Comparison of ENCODE assay signal across 9 mouse cellular contexts in genomic region chr8:127499720-127500114, GRCm38 (mm10).
DNase-seq lines count a peak whose midpoint lies in the region; ATAC-seq lines count a peak whose summit lies in the region.
"Had no signal": no experiment of that assay in that cellular context is flagged by ENCODE, and none has a peak within 500 bp of the region (broad histone marks: within the 10 kb centered on the region; RNA-seq: fewer than 3 reads in every experiment).

No protein-coding gene starts in this region.

- H3K79me2 ChIP-seq in macrophage (ENCODE audit: inconsistent target), result no peaks in the 10 kb centered on the region

- no peaks in the 10 kb centered on the region for H3K27me3 ChIP-seq in heart, embryonic 11.5 days (ENCODE audit: control insufficient read depth, insufficient read depth, low read length)
- no peaks in the 10 kb centered on the region for H3K27me3 ChIP-seq in heart, embryonic 10.5 days (ENCODE audit: insufficient read depth, poor library complexity, severe bottlenecking)
- no peaks in the 10 kb centered on the region for H3K27me3 ChIP-seq in forebrain, embryonic 15.5 days

- no peak for DNase-seq in heart, embryonic 10.5 days (ENCODE audit: low spot score)
- DNase-seq in B cell, adult 2 months, result peak; percentile 5 to 6
- no peak for DNase-seq in cerebellum, adult 9-10 months
- no peak for DNase-seq in cerebellum, adult 11-12 months
- DNase-seq in kidney, postnatal 4 days, result no peak
- DNase-seq: kidney, adult 11 months had no signal

- H3K36me3 ChIP-seq in heart, embryonic 11.5 days (ENCODE audit: control insufficient read depth, insufficient read depth, low read length), result no peaks in the 10 kb centered on the region
- H3K36me3 ChIP-seq in heart, embryonic 10.5 days, result no peaks in the 10 kb centered on the region
- no peaks in the 10 kb centered on the region for H3K36me3 ChIP-seq in forebrain, embryonic 15.5 days
- no peaks in the 10 kb centered on the region for H3K36me3 ChIP-seq in macrophage (ENCODE audit: inconsistent target)

- H3K27ac ChIP-seq in heart, embryonic 11.5 days (ENCODE audit: low read depth, low read length), result no peak overlapping the region; the same call in 1 of the 2 replicates
- H3K27ac ChIP-seq in heart, embryonic 10.5 days, result no peak overlapping the region
- H3K27ac ChIP-seq in forebrain, embryonic 15.5 days (replicated peaks), result peak overlapping the region; percentile 78
- no peak overlapping the region for H3K27ac ChIP-seq in macrophage

- H3K9ac ChIP-seq in heart, embryonic 11.5 days (ENCODE audit: low read depth, low read length), result no peak overlapping the region
- no peak overlapping the region for H3K9ac ChIP-seq in forebrain, embryonic 15.5 days (replicated peaks)

- H3K9me3 ChIP-seq in heart, embryonic 11.5 days (replicated peaks; ENCODE audit: control insufficient read depth, low read length), result no peaks in the 10 kb centered on the region
- no peaks in the 10 kb centered on the region for H3K9me3 ChIP-seq in heart, embryonic 10.5 days
- H3K9me3 ChIP-seq in forebrain, embryonic 15.5 days, result no peaks in the 10 kb centered on the region

- no peak for ATAC-seq in heart, embryonic 11.5 days (replicated peaks; ENCODE audit: insufficient number of reproducible peaks, low FRiP score, low TSS enrichment)
- peak; percentile 47; the same call in 1 of the 2 replicates for ATAC-seq in forebrain, embryonic 15.5 days (replicated peaks)

- peak overlapping the region; percentile 22; the same call in 1 of the 2 replicates for H3K4me2 ChIP-seq in heart, embryonic 11.5 days
- H3K4me2 ChIP-seq in forebrain, embryonic 15.5 days (replicated peaks), result peak overlapping the region; percentile 17

- H3K4me1 ChIP-seq in heart, embryonic 11.5 days (ENCODE audit: control insufficient read depth, insufficient read depth, low read length), result peaks cover 11% of the 10 kb centered on the region
- peaks cover 29% of the 10 kb centered on the region; the same call in 1 of the 2 replicates for H3K4me1 ChIP-seq in heart, embryonic 10.5 days
- peaks cover 32% of the 10 kb centered on the region for H3K4me1 ChIP-seq in forebrain, embryonic 15.5 days

- no peak overlapping the region for H3K4me3 ChIP-seq in heart, embryonic 11.5 days (ENCODE audit: low read depth, low read length)
- no peak overlapping the region for H3K4me3 ChIP-seq in heart, embryonic 10.5 days
- no peak overlapping the region for H3K4me3 ChIP-seq in forebrain, embryonic 15.5 days
- peak overlapping the region; percentile 24 for H3K4me3 ChIP-seq in macrophage (ENCODE audit: inconsistent target)

- 59% methylated on average over 13 of the region's 13 CpGs for WGBS in heart, embryonic 11.5 days (ENCODE audit: insufficient replicate concordance)
- WGBS in heart, embryonic 10.5 days, result 64% methylated on average over 13 of the region's 13 CpGs
- WGBS in forebrain, embryonic 15.5 days, result 48% methylated on average over 13 of the region's 13 CpGs
- WGBS in macrophage (ENCODE audit: missing documents), result 13% methylated on average over 13 of the region's 13 CpGs

Comparison
In these comparisons a context has a peak if more than half of its experiments do, and no peak if none do; other contexts are left out.
1. DNase-seq: peak in B cell, adult 2 months (2 of 2); none in heart, embryonic 10.5 days (single experiment), cerebellum, adult 9-10 months (single experiment), cerebellum, adult 11-12 months (single experiment) and kidney, postnatal 4 days (0 of 2).